Mouse (Mus musculus) splenic B cell, adult 2 months (primary cell): ENCODE measurements around the gene Dusp16.

Source experiments
- DNase-seq: peaks from one replicate; pipeline ENCODE4 v3.0.0-alpha.2; 2011; ENCODE audit warnings: low read depth, low spot score
- H3K27me3 ChIP-seq: 2 replicates; pipeline ENCODE4 v1.6.1; 2012; ENCODE audit warnings: mild to moderate bottlenecking, low read length, moderate library complexity, mixed read lengths; ENCODE audit not compliant: control insufficient read depth, poor library complexity, insufficient read depth, severe bottlenecking
- H3K36me3 ChIP-seq: 2 replicates; pipeline ENCODE4 v1.6.1; 2012; ENCODE audit warnings: mild to moderate bottlenecking, low read length, moderate library complexity, mixed read lengths; ENCODE audit not compliant: control insufficient read depth, poor library complexity, insufficient read depth, severe bottlenecking

Dusp16 gene

DNA sequence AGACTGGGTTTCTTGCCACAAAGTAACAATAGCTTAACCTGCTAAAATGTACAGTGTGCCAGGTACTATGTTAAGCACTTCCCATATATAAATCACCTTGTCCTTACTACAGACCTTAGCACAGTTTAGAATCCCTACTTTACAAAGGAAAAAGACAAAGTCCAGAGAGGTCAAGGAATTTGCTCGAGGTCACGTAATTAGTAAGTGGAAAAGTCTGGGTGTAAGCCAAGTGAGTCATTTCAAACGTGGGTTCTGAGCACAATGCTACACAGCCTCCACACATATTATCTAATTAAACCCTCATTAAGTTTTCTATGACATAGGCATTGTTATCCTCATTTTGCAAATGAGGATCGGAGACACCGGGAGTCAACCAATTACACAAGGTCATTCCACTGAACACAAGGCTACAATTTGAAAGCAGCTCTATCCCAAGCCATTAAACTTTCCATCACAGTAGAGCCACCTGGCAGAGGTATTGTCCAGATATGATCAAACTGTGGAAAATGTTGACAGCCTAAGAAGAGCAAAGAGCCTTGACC lies 12.4 kb upstream of the Dusp16 start:
- Histone ChIP-seq H3K27me3 (no peaks in the 10 kb centered on the region), H3K36me3 (no peaks in the 10 kb centered on the region)
- no peak for DNase-seq

DNA sequence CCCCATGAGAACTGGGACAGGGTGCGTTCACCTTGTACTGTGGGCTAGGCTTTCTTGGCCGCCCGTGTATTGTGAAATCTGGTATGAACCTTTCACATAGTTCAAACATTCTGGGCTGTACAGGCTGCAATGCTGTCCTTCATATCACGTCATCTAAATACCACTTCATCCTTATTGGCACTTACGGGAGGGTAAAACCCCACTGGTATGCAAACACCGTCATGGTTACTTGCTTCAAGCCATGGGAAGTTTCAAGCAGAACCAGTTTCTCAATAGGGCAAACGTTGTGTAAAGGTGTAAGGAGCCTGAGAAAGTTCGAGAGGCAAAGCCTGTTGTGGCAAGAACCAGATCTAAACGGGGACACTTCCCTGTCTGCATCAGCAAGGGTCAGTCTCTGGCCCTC lies 10.2 kb upstream of the Dusp16 start:
- DNase-seq, result peak; percentile 80
- Histone ChIP-seq H3K27me3 (no peaks in the 10 kb centered on the region), H3K36me3 (no peaks in the 10 kb centered on the region)

DNA sequence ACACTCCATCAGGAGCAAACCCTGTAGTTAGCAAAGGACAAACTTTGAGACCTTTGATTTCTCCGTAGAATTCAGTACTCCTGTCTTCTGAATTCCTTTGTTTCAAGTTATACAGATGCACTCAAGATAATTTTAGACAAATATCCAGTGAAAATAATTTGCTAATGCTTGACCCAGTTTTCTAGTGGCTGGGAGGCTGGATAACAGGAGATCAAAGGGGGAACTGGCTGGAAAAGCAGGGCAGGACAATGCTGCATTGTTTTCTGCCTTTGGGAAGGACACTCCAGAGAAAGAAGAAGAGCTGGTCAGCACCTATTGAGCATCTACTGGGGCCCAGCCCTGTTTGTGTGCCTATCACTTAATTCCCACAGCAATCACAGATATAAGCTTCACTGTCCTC lies 9.1 kb upstream of the Dusp16 start:
- DNase-seq, result no peak
- H3K27me3 ChIP-seq, result no peaks in the 10 kb centered on the region
- no peaks in the 10 kb centered on the region for H3K36me3 ChIP-seq

DNA sequence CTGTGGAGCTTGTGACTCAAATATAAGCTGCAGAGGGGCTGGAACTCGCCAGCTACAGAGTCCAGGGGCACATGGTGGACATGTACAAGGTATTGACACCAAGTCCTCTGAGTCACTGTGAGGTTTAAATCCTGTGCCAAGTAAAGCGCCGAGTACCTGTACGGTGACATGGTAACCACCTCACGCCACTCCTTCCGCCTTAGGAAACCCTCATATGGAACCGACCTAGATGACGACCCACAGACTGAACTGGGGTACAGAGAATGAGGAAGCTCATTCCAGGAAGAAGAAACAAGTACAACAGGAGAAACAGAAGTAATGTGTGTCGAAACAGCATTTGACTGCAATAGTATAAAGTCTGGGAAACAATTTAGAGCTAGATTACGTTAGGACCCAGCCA lies 3.9 kb upstream of the Dusp16 start:
- DNase-seq, result peak; percentile 56
- no peaks in the 10 kb centered on the region for H3K36me3 ChIP-seq
- H3K27me3 ChIP-seq, result no peaks in the 10 kb centered on the region

DNA sequence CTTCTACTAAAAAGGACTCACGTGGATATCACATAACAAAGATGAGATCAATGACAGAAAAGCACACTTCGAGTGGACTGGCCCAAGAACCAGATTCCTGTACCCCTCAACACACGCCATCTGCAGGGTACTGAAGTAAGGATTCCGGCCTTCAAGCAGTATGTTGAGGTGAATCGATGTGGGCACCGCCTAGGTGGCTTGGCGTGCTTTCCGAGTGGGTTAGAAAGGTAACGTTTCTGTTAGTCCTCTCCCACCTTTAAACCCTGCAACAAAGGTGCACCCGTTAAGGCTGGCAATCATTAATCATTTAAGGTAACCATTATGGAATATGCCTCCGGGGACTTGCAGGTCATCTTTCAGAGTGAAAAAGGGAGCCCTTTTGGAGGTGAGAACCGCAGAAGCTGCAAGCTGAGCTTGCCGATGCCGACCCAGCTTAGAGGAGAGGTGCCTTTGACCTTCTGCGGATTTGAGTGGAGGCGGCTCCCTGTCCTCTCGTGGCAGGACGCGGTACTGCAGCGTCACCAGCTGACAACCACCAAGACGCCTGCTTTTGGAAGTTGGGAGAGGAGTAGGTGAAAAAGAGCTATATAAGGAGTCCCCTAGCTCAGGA lies 1.6 kb upstream of the Dusp16 start:
- Histone ChIP-seq H3K27me3 (no peaks in the 10 kb centered on the region), H3K36me3 (no peaks in the 10 kb centered on the region)
- DNase-seq, result peak; percentile 86

- DNase-seq, result peak; percentile 31
- Histone ChIP-seq H3K36me3 (no peaks in the 10 kb centered on the region), H3K27me3 (no peaks in the 10 kb centered on the region)
Observed at GRCm38 (mm10) chr6:134793046-134793806, 801 bp upstream of the Dusp16 start.

DNA sequence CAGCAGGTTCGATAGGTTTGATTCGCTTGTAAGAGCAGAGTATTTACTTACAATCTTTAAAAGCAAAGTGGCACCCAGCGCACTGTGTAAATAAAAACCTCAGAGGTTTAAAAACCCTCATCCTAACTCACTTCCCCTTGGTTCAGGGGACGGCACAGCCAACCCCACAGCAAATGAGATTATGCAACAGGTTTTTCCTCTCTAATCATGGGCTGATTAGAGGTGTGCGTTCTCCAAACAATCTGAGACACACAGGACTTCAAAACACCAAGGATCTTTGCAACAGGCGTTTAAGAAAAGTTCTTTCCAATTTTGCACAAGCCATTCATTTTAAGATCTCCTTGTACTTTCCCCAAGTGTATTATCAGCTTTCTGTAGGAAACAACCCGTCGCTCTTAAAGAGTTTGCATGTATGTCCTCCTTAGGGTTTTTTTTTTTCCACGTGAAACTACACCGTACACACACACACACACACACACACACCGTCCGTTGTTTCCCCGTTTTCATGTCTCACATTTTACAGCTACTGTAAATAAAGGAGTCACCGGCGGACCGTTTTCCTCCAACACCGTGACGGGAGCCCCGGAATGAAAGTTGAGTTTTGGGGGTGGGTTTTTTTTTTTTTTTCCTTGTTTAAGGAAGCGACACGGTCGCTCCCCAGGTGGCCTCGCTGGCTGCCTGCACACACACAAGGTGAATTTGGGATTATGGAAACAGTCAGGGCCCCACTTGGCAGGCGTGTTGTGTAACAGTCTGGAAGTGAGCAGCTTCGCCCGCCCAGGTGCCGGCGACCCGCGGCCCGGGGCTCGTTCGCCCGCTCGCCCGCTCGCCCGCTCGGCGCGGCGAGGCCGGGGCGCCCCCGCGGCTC lies 940 bp downstream of the Dusp16 start:
- peak; percentile 70 for DNase-seq
- Histone ChIP-seq H3K36me3 (no peaks in the 10 kb centered on the region), H3K27me3 (no peaks in the 10 kb centered on the region)

- no peaks in the 10 kb centered on the region for H3K27me3 ChIP-seq
- DNase-seq, result no peak
- H3K36me3 ChIP-seq, result no peaks in the 10 kb centered on the region
Observed at GRCm38 (mm10) chr6:134789100-134789499, 3.3 kb downstream of the Dusp16 start.

GRCm38 (mm10) chr6:134786426-134786825 lies 6.0 kb downstream of the Dusp16 start:
- Histone ChIP-seq H3K27me3 (no peaks in the 10 kb centered on the region), H3K36me3 (no peaks in the 10 kb centered on the region)
- peak; percentile 21 for DNase-seq

DNA sequence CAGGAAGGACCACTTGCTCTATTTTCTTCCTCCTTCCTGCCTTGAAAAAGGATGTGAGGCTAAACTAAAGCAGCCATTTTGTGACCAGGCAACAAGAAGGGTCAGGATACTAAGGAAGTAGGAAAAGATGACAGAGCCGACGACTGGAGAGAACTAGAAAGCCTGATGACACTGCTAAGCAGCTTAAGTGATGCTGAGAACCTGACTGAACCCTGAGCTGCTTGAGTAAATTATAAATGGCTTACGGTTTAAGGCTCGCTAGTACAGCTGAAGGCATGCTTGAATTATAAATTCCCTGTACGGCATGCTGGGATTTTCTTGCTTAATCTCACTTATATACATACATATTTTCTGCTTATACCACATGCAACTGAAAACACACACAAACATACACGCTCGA lies 9.5 kb downstream of the Dusp16 start:
- H3K27me3 ChIP-seq, result no peaks in the 10 kb centered on the region
- no peak for DNase-seq

GRCm38 (mm10) chr6:134781494-134781913 lies 10.9 kb downstream of the Dusp16 start:
- H3K36me3 ChIP-seq, result no peaks in the 10 kb centered on the region
- no peak for DNase-seq
- H3K27me3 ChIP-seq, result no peaks in the 10 kb centered on the region

More for the DNA sequence above, 9.5 kb downstream of the Dusp16 start:
- H3K36me3 ChIP-seq, result no peaks in the 10 kb centered on the region

DNA sequence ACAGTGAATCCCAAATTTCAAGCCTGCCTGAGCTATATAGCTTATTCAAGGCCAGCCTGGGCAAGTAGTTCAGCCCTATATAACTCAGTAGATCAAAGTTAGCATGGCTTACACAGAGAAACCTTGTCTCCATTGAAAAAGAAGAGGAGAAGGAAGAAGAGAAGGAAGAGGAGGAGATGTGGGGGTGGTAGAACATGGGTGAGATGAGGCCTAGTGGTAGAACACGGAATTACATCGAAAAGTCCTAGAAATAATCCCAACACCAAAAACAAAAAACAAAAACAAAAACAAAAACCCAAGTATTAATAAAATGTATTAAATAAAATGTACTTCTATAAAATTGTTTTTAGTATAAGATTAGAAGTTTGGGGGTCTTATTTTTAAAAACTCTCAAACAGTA lies 12.4 kb downstream of the Dusp16 start:
- H3K36me3 ChIP-seq, result no peaks in the 10 kb centered on the region
- DNase-seq, result peak; percentile 39
- H3K27me3 ChIP-seq, result no peaks in the 10 kb centered on the region

GRCm38 (mm10) chr6:134773961-134774360 lies 18.5 kb downstream of the Dusp16 start:
- Histone ChIP-seq H3K36me3 (no peaks in the 10 kb centered on the region), H3K27me3 (no peaks in the 10 kb centered on the region)
- no peak for DNase-seq

GRCm38 (mm10) chr6:134773292-134773893 lies 19.0 kb downstream of the Dusp16 start:
- DNase-seq, result no peak
- Histone ChIP-seq H3K27me3 (no peaks in the 10 kb centered on the region), H3K36me3 (no peaks in the 10 kb centered on the region)
